Mouse (Mus musculus) adrenal gland, adult 10 weeks (tissue): ENCODE data around the gene Calhm5. TPM values are rescaled to one million over a fixed set of nuclear protein-coding genes. Genes with fewer than 3 reads are reported as not detected.

Experiments used
- polyA plus RNA-seq: library from polyadenylated mRNA; stranded (reverse); fragments of 350-450 nt; fragmentation: Illumina TruSeq; extraction: RNeasy Lipid Tissue Mini Kit (QIAGEN cat#74804); gene quantifications from one replicate; pipeline ENCODE4 v1.2.3, GENCODE M21; 2014; ENCODE audit warnings: low read depth, low replicate concordance

Gene Calhm5
- polyA plus RNA-seq, result 0.76 TPM

DNA sequence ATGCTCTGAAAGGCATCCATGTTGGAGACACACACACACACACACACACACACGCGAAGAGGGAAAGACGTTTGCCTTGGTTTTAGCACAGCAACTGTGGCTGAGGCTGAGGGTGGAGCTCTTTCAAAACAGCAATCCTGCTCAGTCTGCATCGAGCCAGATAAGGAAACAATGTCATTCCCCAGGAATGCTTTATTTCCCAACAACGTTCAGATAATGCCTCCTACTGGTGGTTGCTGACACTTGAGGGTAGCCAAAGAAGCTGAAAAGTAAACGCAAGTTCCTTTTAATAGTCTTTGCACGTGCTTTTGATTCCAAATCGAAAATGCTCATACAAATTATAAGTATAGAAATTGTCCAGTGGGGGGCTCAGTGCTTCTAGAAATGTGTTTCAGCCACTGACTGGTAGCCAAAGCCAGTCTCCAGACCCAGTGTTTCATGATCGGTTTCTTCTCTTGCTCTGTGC, at the start of gene Calhm5:
Gene Calhm5 (minus strand): TSS at position 102 of the 466 bp plus-strand sequence.

GRCm38 (mm10) chr10:34127392-34128378, 31.4 kb upstream of the Calhm5 start, which contains the start of gene Calhm6:
Gene Calhm6, minus strand, starts transcription at chr10:34127984.

DNA sequence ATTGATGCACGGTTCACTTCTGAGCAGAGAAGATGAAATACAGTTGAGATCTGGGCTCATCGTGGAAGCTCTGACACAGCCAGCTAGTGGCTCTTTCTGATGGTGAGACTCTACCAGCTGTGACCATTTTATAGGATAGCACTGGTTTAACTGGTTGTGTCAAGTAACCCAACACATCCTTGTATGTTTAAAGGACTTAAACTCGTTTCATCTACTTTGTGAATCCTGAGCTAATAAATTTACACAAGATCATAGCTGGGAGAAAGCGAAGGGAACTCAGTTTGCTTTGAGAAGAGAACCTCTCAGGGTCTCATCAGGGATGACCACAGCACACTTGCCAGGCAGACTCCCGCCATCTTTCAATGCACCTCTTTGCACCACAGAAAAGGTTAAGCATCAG, 52.1 kb downstream of the Calhm5 start, which contains the start of gene Calhm4:
Gene Calhm4 (minus strand): TSS at position 101 of the 400 bp plus-strand sequence.

Other genes with a start within 250 kb of the Calhm5 start
- gene Sult3a1, start 238.8 kb downstream of the Calhm5 start, polyA plus RNA-seq, result not detected
- gene Rsph4a, start 191.4 kb downstream of the Calhm5 start, polyA plus RNA-seq, result 2.0 TPM
- gene Zup1, start 145.2 kb downstream of the Calhm5 start, polyA plus RNA-seq, result 50.6 TPM
- 286 TPM for gene Rwdd1, start 76.9 kb downstream of the Calhm5 start, polyA plus RNA-seq
- not detected for gene Trappc3l, start 58.9 kb downstream of the Calhm5 start, polyA plus RNA-seq
- gene Calhm4, start 52.2 kb downstream of the Calhm5 start, polyA plus RNA-seq, result not detected
- 0.93 TPM for gene Calhm6, start 31.5 kb upstream of the Calhm5 start, polyA plus RNA-seq
- 13.1 TPM for gene Dse, start 111.2 kb upstream of the Calhm5 start, polyA plus RNA-seq
- 101 TPM for gene Tspyl1, start 185.7 kb upstream of the Calhm5 start, polyA plus RNA-seq
- gene Tspyl4, start 200.9 kb upstream of the Calhm5 start, polyA plus RNA-seq, result 46.5 TPM